Mouse (Mus musculus): Measurements from ENCODE around the gene Cdhr2.

DNA sequence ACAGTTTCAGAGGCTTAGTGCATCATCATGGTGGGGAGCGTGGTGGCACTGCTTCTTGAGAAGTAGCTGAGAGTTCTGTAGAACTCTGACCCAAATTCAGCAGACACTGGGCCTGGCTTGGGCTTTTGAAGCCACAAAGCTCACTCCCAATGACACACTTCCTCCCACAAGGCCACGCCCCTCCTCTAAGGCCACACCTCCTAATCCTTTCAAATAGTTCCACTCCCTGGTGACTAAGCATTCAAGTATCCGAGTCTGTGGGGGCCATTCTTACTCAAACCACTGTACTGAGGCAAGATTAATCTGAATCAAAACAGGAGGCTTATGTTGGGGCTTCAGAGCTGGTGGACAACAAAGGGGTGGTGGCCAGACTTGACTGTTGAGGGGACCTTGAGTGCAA, 9.6 kb downstream of the Cdhr2 start:
- TF ChIP-seq POLR2A (IDR thresholded peaks at IDR 0.05; ENCODE audit: insufficient read depth, low read depth, low read length) (no peak), CTCF (IDR thresholded peaks at IDR 0.05) (no peak), EP300 (IDR thresholded peaks at IDR 0.05; ENCODE audit: insufficient read depth, low read depth, low read length) (no peak)

Measured in heart, adult 2 months (tissue).